Mouse (Mus musculus) limb, embryonic 12.5 days (tissue): ENCODE results near the gene Gm17364. TPM values are rescaled to one million over a fixed set of nuclear protein-coding genes. Genes with fewer than 3 reads are reported as not detected.
"Not testable (repeated sequence)": the region's sequence is repeated elsewhere in the genome, so short reads cannot be mapped to it uniquely, and the experiment has no call there.

ENCODE experiments used
- ATAC-seq: fragments of 200-750 bp; cut with Nextera tagmentation; 2 replicates; pipeline ENCODE4 v1.8.0; 2017; ENCODE audit warnings: low read depth, moderate TSS enrichment; ENCODE audit not compliant: insufficient number of reproducible peaks, insufficient read depth, low FRiP score, low TSS enrichment
- H3K27ac ChIP-seq: fragments of 300-500 bp; sonication (generic); 2 replicates; pipeline ENCODE4 v1.5.1; 2016; ENCODE audit warnings: mild to moderate bottlenecking, moderate library complexity
- H3K27me3 ChIP-seq: fragments of 300-500 bp; sonication (generic); 2 replicates; pipeline ENCODE4 v1.6.1; 2016; ENCODE audit warnings: mild to moderate bottlenecking, moderate library complexity
- H3K36me3 ChIP-seq: fragments of 300-500 bp; sonication (generic); 2 replicates; pipeline ENCODE4 v1.6.1; 2016; ENCODE audit warnings: mild to moderate bottlenecking, moderate library complexity
- H3K4me1 ChIP-seq: fragments of 300-500 bp; sonication (generic); replicated peaks from 2 replicates; pipeline ENCODE4 v1.6.1; 2016
- H3K4me2 ChIP-seq: fragments of 300-500 bp; sonication (generic); 2 replicates; pipeline ENCODE4 v1.6.1; 2016; ENCODE audit warnings: mild to moderate bottlenecking, moderate library complexity
- H3K4me3 ChIP-seq: fragments of 300-500 bp; sonication (generic); replicated peaks from 2 replicates; pipeline ENCODE4 v1.5.1; 2016; ENCODE audit warnings: mild to moderate bottlenecking
- H3K9ac ChIP-seq: fragments of 300-500 bp; sonication (generic); replicated peaks from 2 replicates; pipeline ENCODE4 v1.6.1; 2016; ENCODE audit warnings: mild to moderate bottlenecking, moderate library complexity
- H3K9me3 ChIP-seq: fragments of 300-500 bp; sonication (generic); 2 replicates; pipeline ENCODE4 v1.6.1; 2016; ENCODE audit warnings: mild to moderate bottlenecking, moderate library complexity
- WGBS: fragments of 180-500 bp; shearing (Covaris S2); methylation state at CpG from one replicate; pipeline ENCODE4 v1.1.7; 2016; 5-methylcytosine and 5-hydroxymethylcytosine counted together
- polyA plus RNA-seq: library from polyadenylated mRNA; unstranded; fragments of >200 nt; fragmentation: Nextera tagmentation; extraction: Ambion mirVana; gene quantifications from 2 replicates; pipeline ENCODE4 v1.2.1, GENCODE M21; 2016

Gm17364 gene
- polyA plus RNA-seq, 1 experiment from 2014 or later = not detected

- Histone ChIP-seq H3K9ac (no peak overlapping the region), H3K27ac (no peak overlapping the region), H3K9me3 (no peaks in the 10 kb centered on the region), H3K36me3 (no peaks in the 10 kb centered on the region), H3K27me3 (no peaks in the 10 kb centered on the region), H3K4me1 (no peaks in the 10 kb centered on the region), H3K4me3 (no peak overlapping the region), H3K4me2 (no peak overlapping the region)
- 83% methylated on average over 3 of the region's 3 CpGs for WGBS
- ATAC-seq = no peak
Measured at GRCm38 (mm10) chr13:41286285-41286684, 12.5 kb upstream of the Gm17364 start.

- no peak overlapping the region for H3K4me3 ChIP-seq
- no peak for ATAC-seq
- no peaks in the 10 kb centered on the region for H3K9me3 ChIP-seq
- H3K27me3 ChIP-seq = no peaks in the 10 kb centered on the region
- no peak overlapping the region for H3K4me2 ChIP-seq
- no peaks in the 10 kb centered on the region for H3K36me3 ChIP-seq
- no peaks in the 10 kb centered on the region for H3K4me1 ChIP-seq
- H3K9ac ChIP-seq = no peak overlapping the region
- no peak overlapping the region for H3K27ac ChIP-seq
- WGBS = 68% methylated on average over 4 of the region's 4 CpGs
Measured at GRCm38 (mm10) chr13:41285448-41285847, 11.7 kb upstream of the Gm17364 start.

GRCm38 (mm10) chr13:41283256-41283655 lies 9.5 kb upstream of the Gm17364 start:
- 27% methylated on average over 5 of the region's 5 CpGs for WGBS
- Histone ChIP-seq H3K9ac (no peak overlapping the region), H3K4me2 (no peak overlapping the region), H3K9me3 (no peaks in the 10 kb centered on the region), H3K4me3 (no peak overlapping the region), H3K27me3 (no peaks in the 10 kb centered on the region), H3K4me1 (no peaks in the 10 kb centered on the region), H3K27ac (no peak overlapping the region), H3K36me3 (no peaks in the 10 kb centered on the region)
- ATAC-seq = no peak

GRCm38 (mm10) chr13:41280696-41281095 lies 6.9 kb upstream of the Gm17364 start:
- 68% methylated on average over 5 of the region's 5 CpGs for WGBS
- Histone ChIP-seq H3K36me3 (no peaks in the 10 kb centered on the region), H3K4me1 (no peaks in the 10 kb centered on the region), H3K27me3 (no peaks in the 10 kb centered on the region), H3K9me3 (no peaks in the 10 kb centered on the region; the same call in 1 of the 2 replicates), H3K9ac (no peak overlapping the region), H3K4me3 (no peak overlapping the region), H3K27ac (no peak overlapping the region), H3K4me2 (no peak overlapping the region)
- ATAC-seq = no peak

GRCm38 (mm10) chr13:41267827-41268408 lies 5.9 kb downstream of the Gm17364 start:
- no peaks in the 10 kb centered on the region for H3K36me3 ChIP-seq
- H3K4me2 ChIP-seq = no peak overlapping the region
- no peak for ATAC-seq
- no peaks in the 10 kb centered on the region for H3K4me1 ChIP-seq
- 58% methylated on average over 7 of the region's 7 CpGs for WGBS
- no peak overlapping the region for H3K27ac ChIP-seq
- no peaks in the 10 kb centered on the region for H3K27me3 ChIP-seq
- no peak overlapping the region for H3K9ac ChIP-seq
- H3K9me3 ChIP-seq = 0 out of 2 replicates have a peak, but pooled peaks cover 3% of the 10 kb centered on the region
- no peak overlapping the region for H3K4me3 ChIP-seq

- no peaks in the 10 kb centered on the region for H3K27me3 ChIP-seq
- no peaks in the 10 kb centered on the region for H3K36me3 ChIP-seq
- ATAC-seq = no peak
- 76% methylated on average over 5 of the region's 5 CpGs for WGBS
- H3K9me3 ChIP-seq = 0 out of 2 replicates have a peak, but pooled peaks cover 3% of the 10 kb centered on the region
- H3K4me2 ChIP-seq = no peak overlapping the region
- no peak overlapping the region for H3K27ac ChIP-seq
- no peaks in the 10 kb centered on the region for H3K4me1 ChIP-seq
- no peak overlapping the region for H3K4me3 ChIP-seq
- H3K9ac ChIP-seq = no peak overlapping the region
Measured at GRCm38 (mm10) chr13:41263304-41264006, 10.3 kb downstream of the Gm17364 start.

- H3K9ac ChIP-seq, H3K4me3 ChIP-seq, ATAC-seq, H3K9me3 ChIP-seq, H3K4me2 ChIP-seq, H3K36me3 ChIP-seq, H3K27me3 ChIP-seq, H3K27ac ChIP-seq, H3K4me1 ChIP-seq: not testable (repeated sequence)
- WGBS = 93% methylated on average over 8 of the region's 8 CpGs
Measured at GRCm38 (mm10) chr13:41261617-41262016, 12.2 kb downstream of the Gm17364 start.

- Histone ChIP-seq H3K9me3 (no peaks in the 10 kb centered on the region), H3K27ac (no peak overlapping the region), H3K4me1 (no peaks in the 10 kb centered on the region), H3K4me3 (no peak overlapping the region), H3K27me3 (no peaks in the 10 kb centered on the region), H3K36me3 (no peaks in the 10 kb centered on the region; the same call in 1 of the 2 replicates), H3K9ac (no peak overlapping the region), H3K4me2 (no peak overlapping the region)
- ATAC-seq = no peak
- 87% methylated on average over 4 of the region's 4 CpGs for WGBS
Measured at GRCm38 (mm10) chr13:41257851-41258250, 15.9 kb downstream of the Gm17364 start.

- Histone ChIP-seq H3K4me2 (no peak overlapping the region), H3K27me3 (no peaks in the 10 kb centered on the region), H3K27ac (no peak overlapping the region), H3K36me3 (no peaks in the 10 kb centered on the region; the same call in 1 of the 2 replicates), H3K4me3 (no peak overlapping the region), H3K4me1 (no peaks in the 10 kb centered on the region), H3K9me3 (no peaks in the 10 kb centered on the region), H3K9ac (no peak overlapping the region)
- ATAC-seq = no peak
- 94% methylated on average over 3 of the region's 3 CpGs for WGBS
Measured at GRCm38 (mm10) chr13:41256962-41257361, 16.8 kb downstream of the Gm17364 start.

- no peaks in the 10 kb centered on the region for H3K27me3 ChIP-seq
- H3K4me2 ChIP-seq = no peak overlapping the region
- 91% methylated on average over 5 of the region's 5 CpGs for WGBS
- no peak for ATAC-seq
- no peak overlapping the region for H3K9ac ChIP-seq
- H3K9me3 ChIP-seq = no peaks in the 10 kb centered on the region
- H3K4me3 ChIP-seq = no peak overlapping the region
- H3K36me3 ChIP-seq = no peaks in the 10 kb centered on the region; the same call in 1 of the 2 replicates
- H3K4me1 ChIP-seq = 0 out of 2 replicates have a peak, but pooled peaks cover 2% of the 10 kb centered on the region
- no peak overlapping the region for H3K27ac ChIP-seq
Measured at GRCm38 (mm10) chr13:41256126-41256525, 17.7 kb downstream of the Gm17364 start.

GRCm38 (mm10) chr13:41252736-41253135 lies 21.0 kb downstream of the Gm17364 start:
- Histone ChIP-seq H3K9ac (no peak overlapping the region), H3K36me3 (no peaks in the 10 kb centered on the region; the same call in 1 of the 2 replicates), H3K4me1 (0 out of 2 replicates have a peak, but pooled peaks cover 6% of the 10 kb centered on the region), H3K27ac (no peak overlapping the region), H3K4me2 (no peak overlapping the region), H3K9me3 (no peaks in the 10 kb centered on the region), H3K4me3 (no peak overlapping the region), H3K27me3 (no peaks in the 10 kb centered on the region)
- 94% methylated on average over 7 of the region's 7 CpGs for WGBS
- no peak for ATAC-seq
